In the genomic region with DNA sequence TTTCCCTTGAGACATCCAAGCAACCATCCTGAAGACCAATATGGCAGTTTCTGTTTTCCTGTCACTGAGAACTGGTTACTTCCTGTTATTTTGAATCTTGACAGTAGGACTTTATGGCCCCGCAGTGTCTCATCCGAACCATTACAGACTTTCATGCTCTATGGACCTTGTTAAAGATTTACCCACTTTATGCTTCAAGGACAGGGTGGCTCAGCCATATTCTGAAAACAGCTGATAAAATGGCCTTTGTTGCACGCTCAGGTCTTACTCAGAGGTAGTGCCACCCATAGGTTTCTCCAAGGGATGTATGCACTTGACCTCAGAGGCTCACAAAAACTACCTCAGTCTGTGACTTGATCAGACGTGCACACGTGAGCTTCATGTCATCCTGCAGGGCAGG, we compare ENCODE assay signal across 30 mouse cellular contexts.
DNase-seq lines count a peak whose midpoint lies in the region; ATAC-seq and TF ChIP-seq lines count a peak whose summit lies in the region.
"Had no signal": no experiment of that assay in that cellular context is flagged by ENCODE, and none has a peak within 500 bp of the region (broad histone marks: within the 10 kb centered on the region; RNA-seq: fewer than 3 reads in every experiment).

No protein-coding gene starts in this region.

- H3K9me3 ChIP-seq in intestine, postnatal 0 days (ENCODE audit: control insufficient read depth) = no peaks in the 10 kb centered on the region
- H3K9me3 ChIP-seq: embryonic facial prominence, embryonic 10.5 days; embryonic facial prominence, embryonic 13.5 days; forebrain, embryonic 12.5 days; forebrain, embryonic 15.5 days; G1E; heart, embryonic 10.5 days; heart, embryonic 13.5 days had no signal

- WGBS in intestine, postnatal 0 days = 53% methylated on average over 5 of the region's 5 CpGs

- H3K4me3 ChIP-seq in layer of hippocampus, adult 2 months = no peak overlapping the region
- H3K4me3 ChIP-seq in intestine, postnatal 0 days (ENCODE audit: low read depth, low read length) = no peak overlapping the region
- H3K4me3 ChIP-seq: embryonic facial prominence, embryonic 10.5 days; embryonic facial prominence, embryonic 13.5 days; erythroblast, embryonic 14.5 days; forebrain, embryonic 12.5 days; forebrain, embryonic 15.5 days; heart, embryonic 10.5 days; heart, embryonic 13.5 days had no signal

- no peaks in the 10 kb centered on the region for H3K4me1 ChIP-seq in intestine, postnatal 0 days (replicated peaks; ENCODE audit: control insufficient read depth, insufficient read depth, low read length)
- H3K4me1 ChIP-seq: embryonic facial prominence, embryonic 10.5 days; embryonic facial prominence, embryonic 13.5 days; forebrain, embryonic 12.5 days; forebrain, embryonic 15.5 days had no signal

- H3K27me3 ChIP-seq in intestine, postnatal 0 days (replicated peaks; ENCODE audit: control insufficient read depth, insufficient read depth, low read length) = no peaks in the 10 kb centered on the region
- H3K27me3 ChIP-seq: CH12.LX; forebrain, embryonic 12.5 days; forebrain, embryonic 15.5 days; heart, embryonic 13.5 days; Patski had no signal

- no peak for TF ChIP-seq CTCF in layer of hippocampus, adult 2 months (conservative IDR thresholded peaks at IDR 0.05)
- peak; percentile 42; the same call in 1 of the 2 replicates for TF ChIP-seq CTCF in intestine, postnatal 0 days (IDR thresholded peaks at IDR 0.05; ENCODE audit: low read depth)

- no peak overlapping the region for H3K4me2 ChIP-seq in intestine, postnatal 0 days (replicated peaks; ENCODE audit: low read depth)
- H3K4me2 ChIP-seq: embryonic facial prominence, embryonic 13.5 days; forebrain, embryonic 12.5 days; forebrain, embryonic 15.5 days; heart, embryonic 13.5 days; hindbrain, embryonic 14.5 days had no signal

- DNase-seq in kidney, adult 9 months = peak; percentile 44
- no peak for DNase-seq in kidney, postnatal 10 days
- DNase-seq in layer of hippocampus, adult 2 months (ENCODE audit: low spot score in 2 of 2) = no peak
- no peak for DNase-seq in layer of hippocampus, postnatal 25 days (ENCODE audit: extremely low spot score in 1 of 2, low spot score in 1 of 2)
- no peak for DNase-seq in left cerebral cortex, adult 11 months (ENCODE audit: low spot score)
- no peak for DNase-seq in testis, postnatal 10 days (ENCODE audit: low spot score)
- DNase-seq: adrenal gland, adult 2 months; adrenal gland, postnatal 14 days; B cell, adult 2 months; cerebellum, adult 11-12 months; cerebellum, adult 8-10 months; cerebellum, postnatal 10 days; cerebellum, postnatal 36 days; embryo, embryonic 11 days; gastrocnemius, postnatal 25 days; heart, adult 18-20 months; heart, postnatal 14 days; heart, postnatal 4 days had no signal

- no peak overlapping the region for H3K9ac ChIP-seq in intestine, postnatal 0 days (ENCODE audit: low read depth, low read length)
- H3K9ac ChIP-seq: embryonic facial prominence, embryonic 13.5 days; forebrain, embryonic 12.5 days; forebrain, embryonic 15.5 days; heart, embryonic 13.5 days; hindbrain, embryonic 14.5 days had no signal

- H3K27ac ChIP-seq in layer of hippocampus, adult 2 months = 0 out of 2 replicates have a peak overlapping the region, but pooled peaks have one; percentile 4
- peak overlapping the region; percentile 62 for H3K27ac ChIP-seq in intestine, postnatal 0 days (ENCODE audit: low read depth, low read length)
- H3K27ac ChIP-seq: embryonic facial prominence, embryonic 10.5 days; embryonic facial prominence, embryonic 13.5 days; forebrain, embryonic 12.5 days; forebrain, embryonic 15.5 days; heart, embryonic 10.5 days; heart, embryonic 13.5 days; hindbrain, embryonic 14.5 days had no signal

- ATAC-seq in intestine, postnatal 0 days = peak; percentile 87
- ATAC-seq: forebrain, embryonic 15.5 days; Patski had no signal

- peaks cover 22% of the 10 kb centered on the region for H3K36me3 ChIP-seq in intestine, postnatal 0 days (ENCODE audit: control insufficient read depth, insufficient read depth)
- H3K36me3 ChIP-seq: embryonic facial prominence, embryonic 10.5 days; forebrain, embryonic 12.5 days; forebrain, embryonic 15.5 days had no signal
